Mouse (Mus musculus) cerebellum, adult 2 months (tissue): ENCODE results near the gene Olfm2.

ENCODE experiments used
- CTCF ChIP-seq: fragments of 200-500 bp; IDR thresholded peaks from 2 replicates; pipeline ENCODE4 v1.5.1; 2011; ENCODE audit warnings: low read depth, mild to moderate bottlenecking, control low read depth, low read length, moderate library complexity, borderline replicate concordance; ENCODE audit not compliant: insufficient read depth
- POLR2A ChIP-seq: fragments of 200-500 bp; IDR thresholded peaks from 2 replicates; pipeline ENCODE4 v1.6.1; 2011; ENCODE audit warnings: low read length, control low read depth, borderline replicate concordance; ENCODE audit not compliant: insufficient read depth

DNA sequence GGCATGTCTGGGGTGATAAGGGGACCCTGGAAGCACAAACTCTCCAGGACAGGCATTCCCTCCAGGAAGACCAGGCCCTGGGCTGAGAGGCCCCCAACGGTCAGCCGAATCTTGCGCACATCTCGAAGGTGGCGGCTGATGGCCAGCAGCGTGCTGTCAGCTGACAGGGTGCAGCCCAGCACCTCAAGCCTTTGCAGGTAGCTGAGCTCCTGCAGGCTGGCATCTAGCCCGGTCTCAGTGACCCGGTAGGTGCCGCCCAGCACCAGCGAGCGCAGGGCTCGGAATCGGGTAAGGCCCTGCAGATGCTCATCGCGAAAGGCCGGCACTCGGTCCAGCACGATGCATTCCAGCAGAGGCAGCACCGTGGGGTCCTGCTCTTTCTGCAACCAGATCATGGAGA, 107.6 kb downstream of the Olfm2 start:
- TF ChIP-seq CTCF (no peak), POLR2A (no peak)
